Mouse (Mus musculus) testis, postnatal 10 days (tissue): ENCODE measurements around the gene Spag16.
A peak's percentile ranks its signal among the peaks of the same experiment; 100 is the strongest.

Experiments
- DNase-seq: peaks from one replicate; pipeline ENCODE4 v3.0.0; 2021; ENCODE audit warnings: low spot score

The Spag16 gene

DNA sequence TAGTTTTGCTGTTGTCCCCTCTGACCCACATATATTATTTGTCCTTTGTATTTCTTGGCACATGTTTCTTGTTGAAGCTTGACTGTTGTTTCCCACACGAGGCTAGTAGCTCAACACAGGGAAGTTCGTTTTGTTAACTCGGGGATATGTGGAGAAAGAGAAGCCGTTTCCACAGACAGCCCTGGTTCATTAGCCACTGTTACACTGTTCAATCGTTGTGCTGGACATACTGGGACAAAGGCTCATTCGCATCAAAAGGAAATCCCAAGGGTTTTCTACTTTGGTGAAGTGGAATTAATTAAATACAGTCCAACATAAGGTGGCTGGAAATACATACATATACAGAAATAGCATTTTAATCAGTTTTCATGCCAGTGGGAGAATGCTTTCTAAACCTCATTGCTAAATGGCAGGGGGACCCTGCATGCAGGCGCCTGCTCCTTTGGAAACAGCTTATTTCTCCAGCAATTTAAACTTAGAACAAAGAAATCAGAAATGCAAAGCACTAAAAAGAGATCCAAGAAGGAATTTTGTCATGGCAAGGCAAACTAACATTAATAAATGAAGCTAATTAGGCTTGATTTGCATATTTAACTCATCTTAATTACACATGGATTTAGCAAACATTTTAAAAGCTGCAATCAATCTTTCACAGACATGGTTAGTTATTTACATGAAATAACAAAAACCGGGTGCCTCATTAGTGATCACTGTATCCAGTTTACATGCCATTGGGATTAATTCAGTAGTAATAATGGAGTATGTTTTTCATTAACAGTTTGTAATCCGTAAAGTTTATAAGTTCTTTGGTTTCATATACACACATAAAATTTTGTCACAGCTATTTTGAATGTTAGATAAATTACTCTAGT is 615.7 kb downstream of the Spag16 start:
- DNase-seq = no peak

DNA sequence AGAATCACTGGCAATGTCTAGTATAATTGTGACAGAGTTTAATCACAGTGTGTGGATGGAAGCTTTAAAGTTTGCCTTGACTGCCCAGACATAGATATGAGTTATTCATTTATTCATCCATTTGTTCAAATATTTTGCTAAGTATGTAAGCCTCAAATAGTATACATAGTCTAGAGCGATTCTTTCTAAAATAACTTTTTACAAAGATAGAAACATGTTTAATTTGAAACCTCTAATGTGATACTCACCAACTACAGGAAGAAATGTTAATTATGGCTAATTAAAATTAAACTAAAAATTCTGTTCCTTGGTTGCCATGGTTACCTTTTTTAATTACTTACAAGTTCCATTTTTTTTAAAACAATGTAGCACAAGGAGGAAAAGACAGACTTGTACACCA is 653.1 kb downstream of the Spag16 start:
- DNase-seq = no peak

DNA sequence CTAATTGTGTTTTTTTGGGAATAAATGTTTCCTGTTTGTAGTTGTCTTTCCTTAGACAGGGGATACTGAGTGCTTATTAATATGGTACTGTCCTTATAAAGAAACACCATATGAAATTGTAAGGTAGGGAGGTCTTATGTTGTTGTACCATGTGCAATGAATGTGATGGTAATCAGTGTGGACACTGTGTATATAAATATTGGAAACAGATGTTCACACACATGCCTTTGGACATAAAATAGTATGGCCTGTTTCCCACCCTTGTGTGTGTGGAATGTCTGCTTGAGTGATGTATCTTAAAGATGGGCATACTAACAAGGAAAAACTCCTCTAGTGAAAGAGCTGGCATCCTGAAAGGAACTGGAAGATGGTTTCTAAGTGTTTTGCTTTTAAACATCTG is 692.1 kb downstream of the Spag16 start:
- DNase-seq = no peak

DNA sequence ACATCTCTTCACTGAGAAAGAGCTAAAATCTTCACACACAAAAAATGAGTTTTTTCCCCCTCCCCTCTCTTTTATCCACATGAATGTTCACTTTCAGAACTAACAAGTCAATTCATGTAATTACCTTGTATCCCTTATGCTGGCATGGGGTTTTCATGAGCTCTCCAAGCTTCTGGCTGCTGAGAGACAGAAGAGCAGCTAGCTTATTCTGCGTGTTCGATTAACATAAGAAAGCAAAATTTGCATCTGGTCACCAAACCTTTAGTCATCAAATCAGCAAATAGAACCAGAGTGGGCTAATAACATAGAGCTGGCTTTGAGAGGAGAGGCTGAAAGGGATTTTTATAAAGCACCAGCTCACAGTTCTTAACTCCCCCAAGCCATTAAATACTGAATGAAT is 700.4 kb downstream of the Spag16 start:
- no peak for DNase-seq

- no peak for DNase-seq
These were observed 703.0 kb downstream of the Spag16 start for GRCm38 (mm10) chr1:70529771-70530170.

DNA sequence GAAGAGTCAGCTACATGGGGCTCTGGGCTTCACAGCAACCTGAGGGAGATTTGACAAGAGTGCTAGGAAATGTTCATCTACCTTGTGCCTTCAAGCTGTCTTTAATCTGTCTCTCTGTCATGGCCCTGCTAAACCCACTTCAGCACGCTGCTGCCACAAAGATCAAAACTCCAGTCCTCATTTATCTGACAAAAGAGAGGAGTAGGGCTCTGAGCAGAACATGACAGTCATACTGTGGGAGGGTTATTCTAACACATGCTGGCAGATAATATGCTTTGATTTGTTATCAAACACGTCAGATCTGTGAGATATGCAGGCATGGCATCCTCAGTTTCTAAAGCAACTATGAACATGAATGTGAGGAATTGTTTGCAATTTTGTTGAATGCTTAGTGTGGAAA is 725.1 kb downstream of the Spag16 start:
- no peak for DNase-seq

- DNase-seq = no peak
These were observed 795.0 kb downstream of the Spag16 start for GRCm38 (mm10) chr1:70621805-70622204.

- DNase-seq = no peak
These were observed 798.2 kb downstream of the Spag16 start for GRCm38 (mm10) chr1:70624803-70625460.

DNA sequence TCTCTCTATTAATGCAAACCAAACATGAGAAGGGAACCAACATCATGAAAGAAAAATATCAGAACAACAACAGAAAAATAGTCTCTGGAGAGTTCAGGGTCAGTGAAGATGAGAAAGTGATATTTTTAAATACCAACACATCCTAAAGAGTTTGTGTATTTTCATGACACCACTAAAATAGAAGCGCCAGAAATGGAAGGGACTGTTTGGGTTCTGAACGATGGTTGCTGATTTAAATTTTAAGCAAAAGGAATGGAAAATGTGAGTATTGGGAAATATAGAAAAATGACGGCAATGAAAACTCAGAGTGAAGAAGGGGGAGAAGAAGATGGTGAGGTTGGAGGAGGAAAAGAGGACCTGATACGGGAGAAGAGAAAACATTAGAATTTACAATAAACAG is 825.9 kb downstream of the Spag16 start:
- no peak for DNase-seq

GRCm38 (mm10) chr1:70692529-70692928 is 865.8 kb downstream of the Spag16 start:
- DNase-seq = no peak

DNA sequence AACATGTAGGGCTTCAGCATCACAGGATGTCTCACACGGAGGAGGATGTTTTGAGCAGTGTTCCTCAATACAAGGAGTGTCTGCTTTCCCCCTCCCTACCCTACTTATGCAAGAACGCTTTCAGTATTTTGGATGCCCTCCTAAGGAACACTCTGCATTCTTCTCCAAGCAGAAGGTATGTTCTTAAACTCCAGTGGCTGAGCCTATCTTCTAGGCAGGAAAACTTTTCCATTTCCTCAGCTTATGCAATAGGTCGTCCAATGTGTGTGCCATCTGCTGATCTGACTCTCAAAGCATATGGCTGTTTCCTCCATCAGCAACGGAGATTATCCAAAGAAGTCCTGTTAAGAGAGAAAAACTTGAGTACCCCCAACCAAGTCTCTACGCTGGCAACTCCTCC is 873.5 kb downstream of the Spag16 start:
- DNase-seq = no peak

- no peak for DNase-seq
These were observed 877.2 kb downstream of the Spag16 start for GRCm38 (mm10) chr1:70703934-70704333.

GRCm38 (mm10) chr1:70705821-70706220 is 879.1 kb downstream of the Spag16 start:
- no peak for DNase-seq

DNA sequence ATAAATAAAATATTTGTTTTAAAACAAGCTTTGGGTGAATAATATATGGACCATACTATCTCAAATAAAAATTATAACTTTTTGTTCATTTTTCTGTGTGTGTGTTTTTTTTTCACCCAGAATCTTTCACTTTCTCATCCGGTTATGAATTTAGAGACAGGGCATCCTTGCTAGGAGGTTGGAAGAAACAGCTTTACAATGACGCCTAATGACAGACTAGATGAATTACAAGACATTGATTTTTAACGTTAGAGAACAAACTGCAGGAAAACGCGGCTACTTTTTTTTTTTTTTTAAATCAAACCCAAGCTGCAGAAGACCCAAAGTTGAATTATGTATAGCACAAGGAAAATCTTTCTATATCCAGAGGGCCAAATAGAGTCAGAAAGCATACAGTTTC is 898.3 kb downstream of the Spag16 start:
- no peak for DNase-seq

GRCm38 (mm10) chr1:70725655-70726066 is 898.9 kb downstream of the Spag16 start, which contains the start of gene Vwc2l:
TSS of gene Vwc2l (plus strand) at chr1:70725715.
- peak; percentile 85 for DNase-seq
